Mouse (Mus musculus) stomach, embryonic 15.5 days (tissue): ENCODE data around the gene Huwe1. TPM values are rescaled to one million over a fixed set of nuclear protein-coding genes. Genes with fewer than 3 reads are reported as not detected.
A peak's percentile ranks its signal among the peaks of the same experiment; 100 is the strongest.

Source experiments
- ATAC-seq: fragments of 200-750 bp; cut with Nextera tagmentation; 2 replicates; pipeline ENCODE4 v1.8.0; 2017; ENCODE audit warnings: low read depth, moderate number of reproducible peaks, moderate TSS enrichment; ENCODE audit not compliant: insufficient read depth, low FRiP score
- H3K27ac ChIP-seq: fragments of 300-500 bp; sonication (generic); 2 replicates; pipeline ENCODE4 v1.5.1; 2015; ENCODE audit warnings: mild to moderate bottlenecking, inconsistent platforms
- H3K27me3 ChIP-seq: fragments of 300-500 bp; sonication (generic); replicated peaks from 2 replicates; pipeline ENCODE4 v1.6.1; 2015; ENCODE audit warnings: inconsistent platforms
- H3K36me3 ChIP-seq: fragments of 300-500 bp; sonication (generic); 2 replicates; pipeline ENCODE4 v1.6.1; 2015; ENCODE audit warnings: inconsistent platforms
- H3K4me1 ChIP-seq: fragments of 300-500 bp; sonication (generic); 2 replicates; pipeline ENCODE4 v1.6.1; 2015; ENCODE audit warnings: inconsistent platforms
- H3K4me2 ChIP-seq: fragments of 300-500 bp; sonication (generic); 2 replicates; pipeline ENCODE4 v1.6.1; 2015; ENCODE audit warnings: mild to moderate bottlenecking, inconsistent platforms
- H3K4me3 ChIP-seq: fragments of 300-500 bp; sonication (generic); replicated peaks from 2 replicates; pipeline ENCODE4 v1.5.1; 2015; ENCODE audit warnings: inconsistent platforms
- H3K9ac ChIP-seq: fragments of 300-500 bp; sonication (generic); 2 replicates; pipeline ENCODE4 v1.6.1; 2015; ENCODE audit warnings: inconsistent platforms
- H3K9me3 ChIP-seq: fragments of 300-500 bp; sonication (generic); 2 replicates; pipeline ENCODE4 v1.6.1; 2016; ENCODE audit warnings: inconsistent platforms
- WGBS: fragments of 180-500 bp; shearing (Covaris S2); methylation state at CpG from one replicate; pipeline ENCODE4 v1.1.7; 2015; 5-methylcytosine and 5-hydroxymethylcytosine counted together
- polyA plus RNA-seq: library from polyadenylated mRNA; unstranded; fragments of >200 nt; fragmentation: Nextera tagmentation; extraction: Ambion mirVana; gene quantifications from 2 replicates; pipeline ENCODE4 v1.2.1, GENCODE M21; 2015

The Huwe1 gene
- 40.7 and 52.0 TPM in 2 replicates for polyA plus RNA-seq

- peak; percentile 44 for ATAC-seq
- no peaks in the 10 kb centered on the region for H3K4me1 ChIP-seq
- no peaks in the 10 kb centered on the region for H3K9me3 ChIP-seq
- H3K9ac ChIP-seq = peak within 1 kb of the TSS; percentile 65
- H3K4me2 ChIP-seq = peak within 1 kb of the TSS; percentile 44
- no peaks in the 10 kb centered on the region for H3K36me3 ChIP-seq
- 16% methylated on average over 33 of the region's 36 CpGs for WGBS
- peak within 1 kb of the TSS; percentile 92 for H3K27ac ChIP-seq
- peak within 1 kb of the TSS; percentile 55 for H3K4me3 ChIP-seq
- no peaks in the 10 kb centered on the region for H3K27me3 ChIP-seq
Measured at GRCm38 (mm10) chrX:151800701-151801511, at the start of gene Huwe1. Gene Huwe1, plus strand, starts transcription at chrX:151800807.

GRCm38 (mm10) chrX:151780348-151780747 is 20.3 kb upstream of the Huwe1 start:
- ATAC-seq = no peak
- Histone ChIP-seq H3K36me3 (no peaks in the 10 kb centered on the region), H3K9me3 (no peaks in the 10 kb centered on the region), H3K9ac (no peak overlapping the region), H3K27me3 (no peaks in the 10 kb centered on the region), H3K4me2 (no peak overlapping the region), H3K4me3 (no peak overlapping the region), H3K27ac (no peak overlapping the region), H3K4me1 (no peaks in the 10 kb centered on the region)
- WGBS = 81% methylated on average over 1 of the region's 1 CpGs

- Histone ChIP-seq H3K27me3 (no peaks in the 10 kb centered on the region), H3K4me3 (no peak overlapping the region), H3K9me3 (no peaks in the 10 kb centered on the region), H3K4me2 (no peak overlapping the region), H3K27ac (no peak overlapping the region), H3K36me3 (no peaks in the 10 kb centered on the region), H3K4me1 (no peaks in the 10 kb centered on the region), H3K9ac (no peak overlapping the region)
- no peak for ATAC-seq
- 84% methylated on average over 4 of the region's 4 CpGs for WGBS
Measured at GRCm38 (mm10) chrX:151782939-151783338, 17.7 kb upstream of the Huwe1 start.

GRCm38 (mm10) chrX:151792766-151793165 is 7.8 kb upstream of the Huwe1 start:
- Histone ChIP-seq H3K27me3 (no peaks in the 10 kb centered on the region), H3K36me3 (no peaks in the 10 kb centered on the region), H3K4me3 (no peak overlapping the region), H3K9me3 (no peaks in the 10 kb centered on the region), H3K4me1 (no peaks in the 10 kb centered on the region), H3K27ac (no peak overlapping the region), H3K4me2 (no peak overlapping the region), H3K9ac (no peak overlapping the region)
- no peak for ATAC-seq
- WGBS = 37% methylated on average over 2 of the region's 2 CpGs

GRCm38 (mm10) chrX:151797970-151798369 is 2.6 kb upstream of the Huwe1 start:
- no peak overlapping the region for H3K4me3 ChIP-seq
- H3K9ac ChIP-seq = no peak overlapping the region
- H3K4me1 ChIP-seq = no peaks in the 10 kb centered on the region
- H3K27ac ChIP-seq = no peak overlapping the region
- no peaks in the 10 kb centered on the region for H3K27me3 ChIP-seq
- H3K9me3 ChIP-seq = no peaks in the 10 kb centered on the region
- no peak overlapping the region for H3K4me2 ChIP-seq
- ATAC-seq = no peak
- WGBS = 47% methylated on average over 1 of the region's 1 CpGs
- H3K36me3 ChIP-seq = no peaks in the 10 kb centered on the region

GRCm38 (mm10) chrX:151802328-151802955 is 1.8 kb downstream of the Huwe1 start:
- Histone ChIP-seq H3K4me3 (peak overlapping the region; percentile 39), H3K36me3 (no peaks in the 10 kb centered on the region), H3K9me3 (no peaks in the 10 kb centered on the region), H3K27me3 (no peaks in the 10 kb centered on the region), H3K27ac (peak overlapping the region; percentile 91), H3K4me2 (peak overlapping the region; percentile 49), H3K4me1 (no peaks in the 10 kb centered on the region), H3K9ac (peak overlapping the region; percentile 19; the same call in 1 of the 2 replicates)
- 19% methylated on average over 13 of the region's 13 CpGs for WGBS
- ATAC-seq = no peak

GRCm38 (mm10) chrX:151802956-151803776 is 2.6 kb downstream of the Huwe1 start:
- Histone ChIP-seq H3K36me3 (no peaks in the 10 kb centered on the region), H3K4me3 (peak overlapping the region; percentile 53), H3K9ac (peak overlapping the region; percentile 39; the same call in 1 of the 2 replicates), H3K4me2 (peak overlapping the region; percentile 49), H3K4me1 (no peaks in the 10 kb centered on the region), H3K9me3 (no peaks in the 10 kb centered on the region), H3K27me3 (no peaks in the 10 kb centered on the region), H3K27ac (peak overlapping the region; percentile 95)
- ATAC-seq = peak; percentile 92
- 23% methylated on average over 77 of the region's 77 CpGs for WGBS

- Histone ChIP-seq H3K4me2 (peak overlapping the region; percentile 60), H3K9me3 (no peaks in the 10 kb centered on the region), H3K4me1 (no peaks in the 10 kb centered on the region), H3K36me3 (no peaks in the 10 kb centered on the region), H3K27me3 (no peaks in the 10 kb centered on the region), H3K4me3 (peak overlapping the region; percentile 53), H3K27ac (peak overlapping the region; percentile 95; the same call in 1 of the 2 replicates), H3K9ac (peak overlapping the region; percentile 39; the same call in 1 of the 2 replicates)
- peak; percentile 29 for ATAC-seq
- 15% methylated on average over 20 of the region's 20 CpGs for WGBS
Measured at GRCm38 (mm10) chrX:151803777-151804101, 3.1 kb downstream of the Huwe1 start.

- Histone ChIP-seq H3K27ac (no peak overlapping the region; the same call in 1 of the 2 replicates), H3K9ac (peak overlapping the region; percentile 39; the same call in 1 of the 2 replicates)
- no peak for ATAC-seq
Measured at GRCm38 (mm10) chrX:151804388-151804787, 3.8 kb downstream of the Huwe1 start.

GRCm38 (mm10) chrX:151811481-151811880 is 10.9 kb downstream of the Huwe1 start:
- Histone ChIP-seq H3K27me3 (no peaks in the 10 kb centered on the region), H3K27ac (no peak overlapping the region), H3K36me3 (no peaks in the 10 kb centered on the region), H3K9ac (no peak overlapping the region), H3K4me3 (no peak overlapping the region), H3K9me3 (no peaks in the 10 kb centered on the region), H3K4me1 (no peaks in the 10 kb centered on the region), H3K4me2 (no peak overlapping the region)
- ATAC-seq = no peak
- WGBS = 78% methylated on average over 6 of the region's 6 CpGs

More at GRCm38 (mm10) chrX:151804388-151804787, 3.8 kb downstream of the Huwe1 start:
- no peaks in the 10 kb centered on the region for H3K27me3 ChIP-seq
- peak overlapping the region; percentile 60 for H3K4me2 ChIP-seq
- H3K4me3 ChIP-seq = peak overlapping the region; percentile 53
- no peaks in the 10 kb centered on the region for H3K4me1 ChIP-seq
- WGBS = 18% methylated on average over 9 of the region's 9 CpGs
- no peaks in the 10 kb centered on the region for H3K36me3 ChIP-seq
- H3K9me3 ChIP-seq = no peaks in the 10 kb centered on the region

GRCm38 (mm10) chrX:151813656-151814055 is 13.0 kb downstream of the Huwe1 start:
- no peak for ATAC-seq
- H3K36me3 ChIP-seq = no peaks in the 10 kb centered on the region
- H3K9ac ChIP-seq = no peak overlapping the region
- no peak overlapping the region for H3K4me2 ChIP-seq
- H3K4me3 ChIP-seq = no peak overlapping the region
- WGBS = 83% methylated on average over 1 of the region's 1 CpGs
- no peaks in the 10 kb centered on the region for H3K9me3 ChIP-seq
- H3K27me3 ChIP-seq = no peaks in the 10 kb centered on the region
- H3K4me1 ChIP-seq = no peaks in the 10 kb centered on the region
- no peak overlapping the region for H3K27ac ChIP-seq
